Mouse (Mus musculus) mature B cell (primary cell): ENCODE data around the gene Deaf1.

ENCODE experiments used
- in situ Hi-C: fragments of 300-500 bp; cut with MboI; formaldehyde crosslinking; loops from 2 replicates; pipeline ENCODE4 v1.14.3; 2019

Deaf1 gene

DNA sequence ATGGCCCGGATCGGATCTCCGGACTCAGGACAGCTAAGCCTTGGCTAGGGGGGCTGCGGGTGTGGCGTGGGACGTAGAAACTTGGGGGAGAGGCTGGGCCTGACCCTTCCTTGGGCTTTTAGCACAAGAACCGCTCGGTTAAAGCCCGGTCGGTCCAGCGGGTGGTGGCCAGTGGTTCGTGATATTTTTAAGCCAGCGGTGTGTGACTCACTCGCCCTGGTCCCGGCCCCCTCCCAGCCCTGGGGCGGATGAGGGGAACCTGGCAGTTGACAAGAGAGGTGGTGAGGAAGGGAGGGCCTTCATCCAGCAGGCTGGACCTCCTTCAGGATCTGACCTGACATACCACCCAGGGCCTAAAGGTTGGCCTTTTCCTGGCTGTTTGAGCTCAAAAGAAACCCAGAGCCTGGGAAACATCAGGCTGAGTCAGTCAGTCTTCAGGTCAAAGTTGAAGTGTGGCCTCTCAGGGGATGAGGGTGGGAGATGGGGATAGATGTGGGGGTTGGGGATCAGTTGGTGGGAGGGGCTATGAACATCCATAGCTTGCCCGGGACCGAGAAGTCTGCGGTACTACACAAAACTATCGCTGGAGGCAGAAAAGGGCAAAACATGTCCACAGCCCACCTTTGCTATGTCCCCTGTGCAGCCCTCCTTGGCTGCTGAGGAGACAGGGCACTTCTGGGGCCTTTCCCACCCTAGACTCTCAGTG lies 11.9 kb upstream of the Deaf1 start:
- in situ Hi-C loops: no loop called here

- in situ Hi-C loops: no loop called here
These were observed 11.2 kb upstream of the Deaf1 start, which contains the start of gene Eps8l2 for GRCm38 (mm10) chr7:141338576-141339131. Gene Eps8l2 (plus strand): TSS chr7:141338880.

DNA sequence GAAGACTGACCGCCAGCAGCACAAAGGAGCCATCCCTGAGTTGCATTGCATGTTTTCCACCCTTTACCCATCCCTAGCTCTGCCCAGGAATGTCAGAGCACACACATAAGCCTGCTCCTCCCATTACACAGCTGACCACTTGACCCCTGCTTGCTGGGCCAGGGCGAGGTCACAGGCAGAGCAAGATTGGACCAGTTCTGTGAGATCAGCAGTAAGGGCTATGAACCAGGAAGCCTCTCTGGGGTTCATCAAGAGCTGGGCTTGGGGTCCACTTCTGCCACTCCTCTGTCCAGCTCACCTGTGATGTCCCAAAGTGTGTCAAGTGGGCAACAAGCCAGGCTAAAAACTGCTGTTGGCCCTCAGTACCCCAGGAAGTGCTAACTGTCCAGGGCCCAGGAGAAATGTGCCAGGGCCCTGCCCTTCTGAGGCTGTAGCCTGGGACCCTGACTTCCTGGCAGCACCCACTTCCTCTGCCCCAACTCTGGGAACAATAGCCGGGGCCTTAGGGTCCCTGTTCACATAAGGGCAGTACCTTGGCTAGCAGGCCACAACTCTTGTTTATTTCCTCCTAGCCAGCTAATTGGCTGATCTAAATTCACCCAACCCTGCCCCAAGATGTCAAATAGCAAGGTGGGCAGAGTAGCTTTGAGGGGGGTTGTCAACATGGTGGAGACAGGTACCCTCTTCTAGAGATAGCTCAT lies 10.4 kb upstream of the Deaf1 start:
- in situ Hi-C loops: no loop called here

DNA sequence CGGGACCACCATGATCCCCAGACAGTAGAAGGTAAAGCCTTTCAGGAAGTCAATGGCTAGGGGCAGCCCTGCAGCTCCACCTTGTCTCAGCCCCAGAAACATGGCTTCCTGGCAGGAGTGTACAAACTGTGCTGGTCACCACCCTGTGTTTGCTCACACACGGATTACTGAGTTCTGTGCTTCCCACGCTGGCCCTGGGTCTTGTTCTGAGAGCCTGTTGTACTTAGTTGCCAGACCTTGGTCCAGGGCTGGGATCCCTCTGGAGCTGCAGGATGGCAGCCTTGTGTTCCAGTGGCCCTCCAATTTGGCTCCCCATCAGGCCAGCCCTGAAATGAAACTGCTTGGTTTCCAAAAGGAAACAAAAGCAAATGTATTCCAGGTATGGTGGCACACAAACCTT lies 8.8 kb upstream of the Deaf1 start:
- in situ Hi-C loops: no loop called here

DNA sequence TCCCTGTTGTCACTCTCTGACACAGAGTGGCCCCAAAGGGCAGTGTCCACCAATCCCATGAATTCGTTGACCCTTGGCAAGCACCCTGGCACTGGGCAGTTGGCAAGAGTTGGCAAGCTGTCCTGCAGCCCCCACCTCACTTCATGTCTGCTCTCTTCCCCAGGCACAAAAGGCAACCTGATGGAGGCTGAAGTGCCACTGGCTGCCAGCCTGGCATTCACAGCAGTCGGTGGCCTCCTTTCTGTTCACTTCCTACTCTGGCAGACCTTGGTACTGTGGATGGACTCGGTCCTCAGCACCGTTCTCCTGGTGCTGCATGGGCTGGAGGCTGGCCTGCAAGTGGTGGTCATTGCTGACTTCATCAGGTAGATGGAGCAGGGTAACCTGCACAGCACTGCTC lies 8.2 kb upstream of the Deaf1 start:
- in situ Hi-C loops: no loop called here

GRCm38 (mm10) chr7:141335044-141335579 lies 7.6 kb upstream of the Deaf1 start:
- in situ Hi-C loops: no loop called here

DNA sequence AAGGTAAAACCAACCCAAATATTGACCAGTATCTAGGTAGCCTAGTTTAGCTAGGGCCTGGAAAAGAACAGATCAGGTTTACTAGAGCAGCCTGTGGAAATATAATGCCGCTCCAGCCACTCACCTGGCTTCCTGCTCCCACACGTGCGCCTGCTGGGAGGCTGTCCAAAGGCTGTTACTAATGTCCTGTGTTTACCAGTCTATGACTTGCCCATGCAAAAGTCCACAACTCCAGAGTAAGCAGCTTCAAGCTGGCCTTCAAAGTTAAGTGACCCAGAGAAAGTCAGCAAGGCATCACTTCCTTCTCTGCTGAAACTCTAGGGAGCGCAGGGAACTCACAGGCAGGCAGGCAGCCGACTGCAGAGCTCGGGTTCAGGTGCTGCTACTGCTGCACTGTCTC lies 4.5 kb upstream of the Deaf1 start:
- in situ Hi-C loops: no loop called here

GRCm38 (mm10) chr7:141330706-141331105 lies 3.2 kb upstream of the Deaf1 start:
- in situ Hi-C loops: no loop called here

GRCm38 (mm10) chr7:141328373-141328990 lies 992 bp upstream of the Deaf1 start:
- in situ Hi-C loops: no loop called here

GRCm38 (mm10) chr7:141326546-141327446 lies 694 bp downstream of the Deaf1 start:
- in situ Hi-C loops: no loop called here

GRCm38 (mm10) chr7:141324686-141325085 lies 2.8 kb downstream of the Deaf1 start:
- in situ Hi-C loops: no loop called here

DNA sequence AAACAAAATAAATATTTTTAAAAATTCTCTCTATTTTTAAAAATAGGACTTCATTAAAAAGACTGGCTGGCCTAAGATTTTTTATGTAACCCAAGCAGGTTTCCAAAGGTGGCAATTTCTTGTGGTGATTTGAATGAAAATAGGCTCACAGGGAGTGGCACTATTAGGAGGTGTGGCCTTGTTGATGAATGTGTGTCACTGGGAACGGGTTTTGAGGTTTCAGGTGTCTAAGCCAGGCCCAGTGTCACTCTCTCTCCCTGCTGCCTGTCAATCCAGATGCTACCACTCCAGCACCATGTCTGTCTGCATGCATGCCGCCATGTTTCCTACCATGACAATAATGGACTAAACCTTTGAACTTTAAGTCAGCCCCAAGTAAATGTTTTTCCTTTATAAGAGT lies 8.0 kb downstream of the Deaf1 start:
- in situ Hi-C loops: no loop called here

DNA sequence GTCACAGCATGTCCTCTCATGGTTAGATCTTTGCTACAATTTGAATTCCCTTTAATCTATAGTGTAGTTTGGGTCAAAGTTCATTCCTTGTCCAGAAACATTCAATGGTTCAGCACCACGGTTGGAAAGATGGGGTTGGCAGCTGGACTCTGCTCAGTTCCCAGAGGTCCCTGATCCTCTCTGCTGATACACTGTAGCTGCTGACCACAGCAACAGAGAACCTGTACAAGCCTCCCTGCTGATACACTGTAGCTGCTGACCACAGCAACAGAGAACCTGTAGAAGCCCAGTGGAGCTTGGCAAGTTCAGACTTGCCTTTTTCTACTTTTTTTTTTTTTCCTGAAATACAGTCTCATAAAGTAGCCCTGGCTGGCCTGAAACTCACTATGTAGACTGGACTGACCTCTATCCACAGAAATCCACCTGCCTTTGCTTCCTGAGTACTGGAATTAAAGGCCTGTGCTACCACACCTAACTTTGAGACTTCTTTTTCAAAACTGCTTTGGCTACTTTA lies 9.8 kb downstream of the Deaf1 start:
- in situ Hi-C loops: no loop called here

DNA sequence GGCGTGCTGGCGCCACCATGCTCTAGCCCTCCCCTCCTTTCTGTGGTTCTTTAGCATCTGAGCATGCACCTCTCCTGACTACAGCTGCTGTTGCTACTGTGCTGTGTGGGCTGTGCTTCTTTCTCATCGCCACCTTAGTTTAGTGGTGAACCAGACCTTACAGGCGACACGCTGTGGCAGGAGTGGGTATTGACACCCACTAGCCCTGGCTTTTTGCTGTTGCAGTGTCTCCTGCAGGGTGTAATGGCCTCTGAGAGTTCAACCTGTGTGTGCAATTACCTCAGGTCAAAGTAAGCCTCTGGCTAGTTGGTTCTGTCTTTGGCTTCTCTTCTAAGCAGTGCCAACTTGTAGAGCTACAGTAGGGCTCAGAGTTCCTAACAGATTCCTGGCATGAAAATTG lies 11.5 kb downstream of the Deaf1 start:
- in situ Hi-C loops: no loop called here

DNA sequence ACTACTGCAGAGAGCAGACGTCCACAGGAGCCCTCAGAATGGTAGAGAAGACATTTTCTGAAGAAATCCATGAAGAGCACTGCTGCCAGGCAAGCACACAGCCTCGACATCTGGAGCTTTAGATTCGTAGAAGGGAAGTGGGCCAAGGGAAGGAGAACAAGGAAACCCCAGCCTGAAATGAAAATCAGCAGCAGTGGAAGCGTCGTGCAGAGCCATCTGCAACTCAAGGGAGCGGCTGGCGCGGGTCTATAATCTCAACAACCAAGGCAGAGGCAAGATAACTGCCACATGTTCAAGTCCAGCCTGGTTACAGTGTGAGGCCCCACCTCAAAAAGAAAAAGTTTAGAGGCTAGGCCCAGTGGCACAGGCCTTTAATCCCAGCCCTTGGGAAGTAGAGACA lies 12.4 kb downstream of the Deaf1 start:
- in situ Hi-C loops: no loop called here

DNA sequence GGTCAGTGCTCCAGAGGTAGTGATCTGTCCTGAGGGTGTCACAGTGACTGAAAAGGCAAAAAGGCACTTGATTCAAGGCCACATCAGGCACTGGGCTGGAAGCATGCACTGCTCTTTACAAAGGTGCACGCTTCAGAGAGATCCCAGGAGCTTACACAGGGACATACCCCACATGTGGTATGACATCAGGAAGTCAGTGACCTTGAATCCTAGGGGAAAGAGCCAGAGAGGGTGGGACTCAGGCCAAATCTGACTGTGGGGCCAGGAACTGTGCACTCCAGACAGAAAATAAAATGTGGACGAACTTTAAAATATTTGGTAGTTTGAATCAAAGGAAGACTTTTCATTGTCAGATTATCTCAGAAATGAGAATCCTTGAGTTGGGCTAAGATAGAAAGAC lies 13.1 kb downstream of the Deaf1 start:
- in situ Hi-C loops: no loop called here

DNA sequence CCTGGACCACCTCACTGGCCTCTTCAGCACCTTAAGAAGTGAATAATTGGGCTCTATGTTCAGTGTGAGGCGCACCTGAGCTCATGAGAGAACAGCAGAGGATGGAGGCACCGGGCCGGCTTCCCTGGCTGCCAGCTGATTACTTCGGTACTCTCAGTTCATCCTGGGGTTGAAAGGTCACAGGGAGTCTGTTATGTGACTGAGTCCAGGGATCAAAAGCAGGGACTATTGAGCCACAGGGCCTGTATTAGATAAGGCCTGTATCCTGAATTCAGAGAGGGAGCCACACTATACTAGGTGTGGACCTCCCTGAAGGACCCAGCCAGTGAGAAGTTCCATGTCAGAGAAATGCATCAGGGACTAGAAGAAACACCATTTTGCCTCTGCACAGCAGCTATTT lies 23.0 kb downstream of the Deaf1 start:
- in situ Hi-C loops: no loop called here

GRCm38 (mm10) chr7:141302702-141303268 lies 24.7 kb downstream of the Deaf1 start:
- in situ Hi-C loops: no loop called here

GRCm38 (mm10) chr7:141301386-141301785 lies 26.1 kb downstream of the Deaf1 start:
- in situ Hi-C loops: no loop called here

GRCm38 (mm10) chr7:141299175-141299574 lies 28.3 kb downstream of the Deaf1 start:
- in situ Hi-C loops: no loop called here
